Mouse (Mus musculus) yolk sac, embryonic 10.5 days (tissue): Measurements from ENCODE around the gene Dysf.

ENCODE experiments used
- DNase-seq: peaks from one replicate; pipeline ENCODE4 v3.0.0-alpha.2; 2017; ENCODE audit warnings: low spot score

Gene Dysf

GRCm38 (mm10) chr6:84232063-84232760 lies 223.8 kb downstream of the Dysf start:
- DNase-seq, result no peak

GRCm38 (mm10) chr6:84233783-84234182 lies 225.4 kb downstream of the Dysf start:
- no peak for DNase-seq

- no peak for DNase-seq
These were observed 227.0 kb downstream of the Dysf start for GRCm38 (mm10) chr6:84235365-84235764.

GRCm38 (mm10) chr6:84243385-84243784 lies 235.0 kb downstream of the Dysf start:
- DNase-seq, result no peak

GRCm38 (mm10) chr6:84246101-84246760 lies 237.8 kb downstream of the Dysf start:
- DNase-seq, result no peak

- DNase-seq, result no peak
These were observed 238.6 kb downstream of the Dysf start for GRCm38 (mm10) chr6:84246979-84247378.
